Mouse (Mus musculus): Measurements from ENCODE around the gene Gadd45b. TPM values are rescaled to one million over a fixed set of nuclear protein-coding genes. Genes with fewer than 3 reads are reported as not detected.
A peak's percentile ranks its signal among the peaks of the same experiment; 100 is the strongest.

Gadd45b gene
- polyA plus RNA-seq, 1 experiment from 2014 or later = 5.0 TPM

GRCm38 (mm10) chr10:80915736-80916135 lies 14.1 kb upstream of the Gadd45b start:
- Histone ChIP-seq H3K4me2 (no peak overlapping the region), H3K4me3 (ENCODE audit: low read depth, low read length) (no peak overlapping the region), H3K27me3 (replicated peaks; ENCODE audit: control insufficient read depth, insufficient read depth, low read length) (no peaks in the 10 kb centered on the region), H3K9ac (ENCODE audit: low read depth, low read length) (no peak overlapping the region), H3K36me3 (ENCODE audit: control insufficient read depth, insufficient read depth, low read length) (no peaks in the 10 kb centered on the region; the same call in 1 of the 2 replicates), H3K9me3 (ENCODE audit: control insufficient read depth, low read length) (no peaks in the 10 kb centered on the region), H3K4me1 (replicated peaks; ENCODE audit: control insufficient read depth, insufficient read depth, low read length) (peaks cover 27% of the 10 kb centered on the region), H3K27ac (ENCODE audit: low read depth, low read length) (no peak overlapping the region)
- DNase-seq (ENCODE audit: low spot score) = no peak
- WGBS = 89% methylated on average over 4 of the region's 4 CpGs
- no peak for ATAC-seq (replicated peaks; ENCODE audit: low FRiP score)

DNA sequence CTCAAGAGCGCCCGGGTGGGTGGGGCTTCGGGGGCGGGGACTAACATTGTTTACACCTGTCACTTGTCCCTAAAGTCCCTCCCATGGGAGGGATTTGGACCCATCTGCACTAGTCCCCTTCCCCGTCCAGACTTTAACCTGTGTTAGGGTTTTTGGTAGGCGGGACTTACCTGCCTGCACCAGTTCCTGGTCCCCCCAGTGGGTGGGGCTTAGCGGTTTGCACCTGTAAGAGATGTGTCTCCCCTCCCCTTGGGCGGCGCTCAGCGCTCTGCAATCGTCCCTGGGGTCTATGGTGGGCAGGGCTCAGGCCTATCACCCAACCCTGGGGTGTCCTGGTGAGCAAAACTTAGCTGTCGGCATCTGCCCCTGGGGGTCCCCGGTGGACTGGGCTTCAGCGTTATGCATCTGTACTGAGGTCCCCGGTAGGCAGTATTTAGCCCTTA lies 12.5 kb upstream of the Gadd45b start:
- Histone ChIP-seq H3K4me2 (peak overlapping the region; percentile 90), H3K27ac (ENCODE audit: low read depth, low read length) (peak overlapping the region; percentile 22; the same call in 1 of the 2 replicates), H3K4me3 (ENCODE audit: low read depth, low read length) (peak overlapping the region; percentile 76), H3K36me3 (ENCODE audit: control insufficient read depth, insufficient read depth, low read length) (no peaks in the 10 kb centered on the region), H3K9ac (ENCODE audit: low read depth, low read length) (peak overlapping the region; percentile 81), H3K27me3 (replicated peaks; ENCODE audit: control insufficient read depth, insufficient read depth, low read length) (no peaks in the 10 kb centered on the region), H3K9me3 (ENCODE audit: control insufficient read depth, low read length) (no peaks in the 10 kb centered on the region), H3K4me1 (replicated peaks; ENCODE audit: control insufficient read depth, insufficient read depth, low read length) (peaks cover 31% of the 10 kb centered on the region)
- WGBS = 2% methylated on average over 15 of the region's 15 CpGs
- no peak for DNase-seq (ENCODE audit: low spot score)
- peak; percentile 27 for ATAC-seq (replicated peaks; ENCODE audit: low FRiP score)

DNA sequence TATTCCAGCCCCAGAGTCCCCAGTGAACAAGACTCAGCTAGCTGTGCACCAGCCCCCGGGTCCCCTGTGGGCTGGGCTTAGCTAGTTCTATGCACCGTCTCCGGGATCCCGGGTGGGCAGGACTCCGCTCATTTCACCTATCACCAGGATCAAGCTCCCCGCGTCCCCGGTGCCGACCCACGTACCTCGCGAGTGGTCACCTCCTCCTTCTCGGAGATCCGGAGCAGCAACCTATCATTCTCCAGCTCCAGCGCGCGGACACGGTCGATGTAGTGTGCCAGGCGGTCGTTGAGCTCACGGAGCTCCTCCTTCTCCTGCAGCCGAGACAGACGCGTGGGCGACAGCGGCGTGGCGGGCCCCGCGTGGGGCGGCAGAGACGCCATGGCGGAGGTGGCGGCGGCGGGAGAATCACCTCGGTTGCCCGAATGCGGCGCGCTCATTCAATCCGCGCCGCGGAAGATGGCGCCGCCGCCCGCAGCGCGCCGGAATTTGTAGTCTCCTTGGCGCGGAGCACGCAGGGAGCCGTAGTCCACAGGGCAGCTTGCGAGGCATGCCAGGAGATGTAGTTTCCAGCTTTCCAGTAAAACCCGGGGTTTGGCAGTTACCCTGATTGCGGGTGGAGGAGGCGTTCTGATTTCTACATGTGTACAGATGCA lies 12.0 kb upstream of the Gadd45b start, which contains the start of gene Lmnb2:
Lmnb2 (minus strand) TSS at position 467 of the 656 bp plus-strand sequence.
- Histone ChIP-seq H3K27ac (ENCODE audit: low read depth, low read length) (peak within 1 kb of the TSS; percentile 22; the same call in 1 of the 2 replicates), H3K27me3 (replicated peaks; ENCODE audit: control insufficient read depth, insufficient read depth, low read length) (no peaks in the 10 kb centered on the region), H3K9me3 (ENCODE audit: control insufficient read depth, low read length) (no peaks in the 10 kb centered on the region), H3K4me1 (replicated peaks; ENCODE audit: control insufficient read depth, insufficient read depth, low read length) (peaks cover 31% of the 10 kb centered on the region), H3K9ac (ENCODE audit: low read depth, low read length) (peak within 1 kb of the TSS; percentile 81), H3K4me3 (ENCODE audit: low read depth, low read length) (peak within 1 kb of the TSS; percentile 76), H3K4me2 (peak within 1 kb of the TSS; percentile 90), H3K36me3 (ENCODE audit: control insufficient read depth, insufficient read depth, low read length) (no peaks in the 10 kb centered on the region)
- WGBS = under 1% methylated on average over 61 of the region's 61 CpGs
- DNase-seq (ENCODE audit: low spot score) (no peak), ATAC-seq (replicated peaks; ENCODE audit: low FRiP score) (peak; percentile 51)

DNA sequence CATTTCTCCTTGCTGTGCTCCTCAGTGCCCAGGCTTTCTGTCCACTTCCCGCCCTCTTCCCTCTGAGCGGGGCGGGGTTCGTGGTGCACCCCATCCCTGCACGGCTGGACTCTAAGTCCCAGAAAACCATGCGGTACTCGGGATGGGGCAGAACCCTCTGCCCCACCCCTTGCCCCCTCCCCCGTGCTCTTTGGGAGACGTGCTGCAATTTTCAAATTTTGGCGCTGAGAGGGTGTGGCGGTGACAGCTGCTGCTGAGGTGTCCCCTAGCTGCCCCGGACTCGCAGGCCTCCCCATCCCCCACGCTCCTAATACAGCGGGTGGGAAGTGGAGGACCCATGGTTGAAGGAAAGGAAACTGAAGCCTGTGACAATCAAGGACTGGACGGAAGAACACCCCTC lies 8.0 kb upstream of the Gadd45b start:
- no peak for DNase-seq (ENCODE audit: low spot score)
- peak overlapping the region; percentile 22 for H3K4me3 ChIP-seq (ENCODE audit: low read depth, low read length)
- no peaks in the 10 kb centered on the region for H3K27me3 ChIP-seq (replicated peaks; ENCODE audit: control insufficient read depth, insufficient read depth, low read length)
- WGBS = 8% methylated on average over 16 of the region's 16 CpGs
- ATAC-seq (replicated peaks; ENCODE audit: low FRiP score) = 0 out of 2 replicates have a peak, but pooled peaks have one; percentile 30
- peaks cover 9% of the 10 kb centered on the region for H3K4me1 ChIP-seq (replicated peaks; ENCODE audit: control insufficient read depth, insufficient read depth, low read length)
- no peaks in the 10 kb centered on the region for H3K36me3 ChIP-seq (ENCODE audit: control insufficient read depth, insufficient read depth, low read length)
- no peak overlapping the region for H3K27ac ChIP-seq (ENCODE audit: low read depth, low read length)
- no peaks in the 10 kb centered on the region for H3K9me3 ChIP-seq (ENCODE audit: control insufficient read depth, low read length)
- H3K9ac ChIP-seq (ENCODE audit: low read depth, low read length) = peak overlapping the region; percentile 44
- H3K4me2 ChIP-seq = peak overlapping the region; percentile 58

DNA sequence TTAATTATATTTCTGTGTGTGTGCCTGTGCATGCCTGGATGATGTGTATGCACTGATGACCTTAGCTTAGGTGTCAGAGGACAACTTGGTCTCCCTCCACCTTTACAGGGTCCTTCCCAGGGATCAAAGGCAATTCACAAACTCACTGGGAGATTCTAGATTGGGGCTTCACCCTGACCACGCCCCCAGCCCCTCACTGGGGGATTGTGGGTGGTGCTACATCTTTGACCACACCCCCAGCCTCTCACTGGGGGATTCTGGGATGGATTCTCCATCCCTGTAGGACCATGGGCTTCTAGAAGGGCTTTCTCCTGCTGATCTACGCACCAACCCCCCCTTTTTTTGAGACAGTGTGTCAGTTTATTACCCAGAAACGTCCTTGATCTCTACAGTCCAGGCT lies 4.4 kb upstream of the Gadd45b start:
- no peak overlapping the region for H3K4me2 ChIP-seq
- 37% methylated on average over 3 of the region's 3 CpGs for WGBS
- H3K9ac ChIP-seq (ENCODE audit: low read depth, low read length) = no peak overlapping the region
- DNase-seq (ENCODE audit: low spot score) (no peak), ATAC-seq (replicated peaks; ENCODE audit: low FRiP score) (no peak)
- H3K27ac ChIP-seq (ENCODE audit: low read depth, low read length) = no peak overlapping the region
- H3K27me3 ChIP-seq (replicated peaks; ENCODE audit: control insufficient read depth, insufficient read depth, low read length) = peaks cover 5% of the 10 kb centered on the region
- no peaks in the 10 kb centered on the region for H3K36me3 ChIP-seq (ENCODE audit: control insufficient read depth, insufficient read depth, low read length)
- H3K4me1 ChIP-seq (replicated peaks; ENCODE audit: control insufficient read depth, insufficient read depth, low read length) = peaks cover 15% of the 10 kb centered on the region
- no peaks in the 10 kb centered on the region for H3K9me3 ChIP-seq (ENCODE audit: control insufficient read depth, low read length)
- H3K4me3 ChIP-seq (ENCODE audit: low read depth, low read length) = no peak overlapping the region

DNA sequence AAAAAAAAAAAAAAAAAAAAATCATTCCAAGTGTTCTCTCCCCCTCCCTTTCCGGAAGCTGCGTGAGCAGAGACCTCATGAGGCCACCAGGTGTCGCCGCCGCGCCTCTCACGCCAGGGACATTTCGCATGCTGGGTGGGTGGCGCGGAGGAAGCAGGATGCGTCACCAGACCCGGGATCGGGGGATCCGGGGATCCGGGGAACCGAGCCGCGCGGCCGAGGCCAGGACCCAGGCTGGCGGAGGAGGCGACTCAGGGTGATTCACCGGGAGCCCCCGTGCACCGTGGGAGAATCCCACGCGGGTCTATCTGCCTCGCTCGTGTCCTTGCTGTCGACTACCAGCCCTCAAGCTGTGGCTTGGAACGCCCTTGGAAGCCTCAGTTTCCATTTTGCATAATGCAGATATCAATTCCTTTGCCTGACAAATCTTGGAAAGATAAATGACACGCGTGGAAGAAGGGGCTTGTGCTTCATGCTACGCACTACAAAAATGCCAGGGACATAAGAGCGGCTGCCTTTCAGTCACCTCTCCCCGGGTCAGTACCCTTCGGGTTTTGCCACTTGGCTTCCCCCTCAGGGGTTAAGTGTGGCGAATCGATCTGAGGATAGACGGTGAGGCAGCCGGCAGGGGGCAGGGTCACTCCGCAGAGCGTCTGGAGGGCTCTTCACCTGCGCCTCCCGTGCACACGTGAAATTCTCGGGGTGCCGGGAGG lies 1.1 kb upstream of the Gadd45b start:
- Histone ChIP-seq H3K36me3 (ENCODE audit: control insufficient read depth, insufficient read depth, low read length) (no peaks in the 10 kb centered on the region), H3K9me3 (ENCODE audit: control insufficient read depth, low read length) (no peaks in the 10 kb centered on the region), H3K4me2 (peak overlapping the region; percentile 99), H3K27ac (ENCODE audit: low read depth, low read length) (no peak overlapping the region; the same call in 1 of the 2 replicates), H3K9ac (ENCODE audit: low read depth, low read length) (peak overlapping the region; percentile 66), H3K4me3 (ENCODE audit: low read depth, low read length) (peak overlapping the region; percentile 59), H3K4me1 (replicated peaks; ENCODE audit: control insufficient read depth, insufficient read depth, low read length) (peaks cover 43% of the 10 kb centered on the region), H3K27me3 (replicated peaks; ENCODE audit: control insufficient read depth, insufficient read depth, low read length) (peaks cover 37% of the 10 kb centered on the region)
- peak; percentile 40 for ATAC-seq (replicated peaks; ENCODE audit: low FRiP score)
- DNase-seq (ENCODE audit: low spot score) = peak; percentile 89
- WGBS = under 1% methylated on average over 45 of the region's 48 CpGs

DNA sequence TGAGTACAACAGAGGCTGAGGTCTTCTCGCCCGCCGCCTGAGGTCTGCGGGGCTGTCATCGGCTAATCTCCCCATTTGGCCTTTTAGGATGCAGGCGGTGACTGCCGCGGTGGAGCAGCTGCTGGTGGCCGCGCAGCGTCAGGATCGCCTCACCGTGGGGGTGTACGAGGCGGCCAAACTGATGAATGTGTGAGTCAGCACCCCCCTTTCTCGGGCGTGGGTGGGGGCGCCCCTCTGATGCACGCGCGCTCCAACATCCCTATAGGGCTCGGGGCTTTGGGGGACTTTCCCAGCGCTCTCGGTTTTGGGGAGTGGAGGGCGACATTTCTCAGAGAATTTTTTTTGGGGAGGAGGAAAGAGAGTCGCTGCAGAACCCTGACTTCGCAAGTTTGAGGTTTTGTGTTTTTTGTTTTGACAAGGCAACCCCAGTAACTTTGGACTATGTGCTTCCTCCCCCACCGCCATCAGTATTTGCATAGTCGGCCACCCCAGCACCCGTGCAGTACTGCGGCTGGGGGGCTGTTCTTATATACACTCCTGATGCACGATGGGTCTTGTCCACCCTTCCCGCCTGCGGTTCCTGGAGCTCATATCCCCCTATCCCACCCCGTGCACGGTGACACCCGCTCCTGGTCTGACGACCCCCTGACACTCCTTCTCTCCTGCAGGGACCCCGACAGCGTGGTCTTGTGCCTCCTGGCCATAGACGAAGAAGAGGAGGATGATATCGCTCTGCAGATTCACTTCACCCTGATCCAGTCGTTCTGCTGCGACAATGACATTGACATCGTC lies 684 bp downstream of the Gadd45b start:
- Histone ChIP-seq H3K27ac (ENCODE audit: low read depth, low read length) (no peak overlapping the region), H3K36me3 (ENCODE audit: control insufficient read depth, insufficient read depth, low read length) (no peaks in the 10 kb centered on the region), H3K4me2 (peak overlapping the region; percentile 99), H3K4me3 (ENCODE audit: low read depth, low read length) (peak overlapping the region; percentile 59), H3K9me3 (ENCODE audit: control insufficient read depth, low read length) (no peaks in the 10 kb centered on the region), H3K4me1 (replicated peaks; ENCODE audit: control insufficient read depth, insufficient read depth, low read length) (peaks cover 48% of the 10 kb centered on the region), H3K27me3 (replicated peaks; ENCODE audit: control insufficient read depth, insufficient read depth, low read length) (peaks cover 54% of the 10 kb centered on the region), H3K9ac (ENCODE audit: low read depth, low read length) (peak overlapping the region; percentile 60)
- WGBS = 1% methylated on average over 45 of the region's 45 CpGs
- DNase-seq (ENCODE audit: low spot score) = peak; percentile 57
- 0 out of 2 replicates have a peak, but pooled peaks have one; percentile 18 for ATAC-seq (replicated peaks; ENCODE audit: low FRiP score)

DNA sequence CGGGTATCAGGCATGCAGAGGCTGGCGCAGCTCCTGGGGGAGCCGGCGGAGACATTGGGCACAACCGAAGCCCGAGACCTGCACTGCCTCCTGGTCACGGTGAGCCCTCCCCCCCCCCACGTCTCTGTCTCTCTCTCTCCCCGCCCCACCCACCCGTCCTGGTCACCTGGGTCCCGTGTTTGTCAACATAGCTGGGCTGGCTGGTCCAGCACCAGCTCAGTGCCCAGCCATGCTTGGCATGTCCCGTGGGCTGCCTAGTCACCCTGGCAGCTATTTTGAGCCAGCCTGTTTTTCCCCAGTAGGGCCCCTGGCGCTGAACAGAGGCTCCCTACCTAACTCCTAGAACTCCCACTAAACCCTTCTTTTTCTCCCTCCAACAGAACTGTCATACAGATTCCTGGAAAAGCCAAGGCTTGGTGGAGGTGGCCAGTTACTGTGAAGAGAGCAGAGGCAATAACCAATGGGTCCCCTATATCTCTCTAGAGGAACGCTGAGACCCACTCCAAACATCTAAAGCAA lies 1.3 kb downstream of the Gadd45b start:
- peaks cover 61% of the 10 kb centered on the region for H3K27me3 ChIP-seq (replicated peaks; ENCODE audit: control insufficient read depth, insufficient read depth, low read length)
- peaks cover 53% of the 10 kb centered on the region for H3K4me1 ChIP-seq (replicated peaks; ENCODE audit: control insufficient read depth, insufficient read depth, low read length)
- H3K36me3 ChIP-seq (ENCODE audit: control insufficient read depth, insufficient read depth, low read length) = no peaks in the 10 kb centered on the region
- H3K27ac ChIP-seq (ENCODE audit: low read depth, low read length) = no peak overlapping the region
- no peak overlapping the region for H3K9ac ChIP-seq (ENCODE audit: low read depth, low read length)
- peak overlapping the region; percentile 99 for H3K4me2 ChIP-seq
- H3K4me3 ChIP-seq (ENCODE audit: low read depth, low read length) = peak overlapping the region; percentile 59
- DNase-seq (ENCODE audit: low spot score) (no peak), ATAC-seq (replicated peaks; ENCODE audit: low FRiP score) (no peak)
- WGBS = 10% methylated on average over 14 of the region's 14 CpGs
- H3K9me3 ChIP-seq (ENCODE audit: control insufficient read depth, low read length) = no peaks in the 10 kb centered on the region
